Mouse (Mus musculus): ENCODE results near the gene Slc39a9. TPM values are rescaled to one million over a fixed set of nuclear protein-coding genes. Genes with fewer than 3 reads are reported as not detected.

Slc39a9 gene
- total RNA-seq, 2 experiments from 2014 or later, result 2.9 to 3.8 TPM

GRCm38 (mm10) chr12:80706208-80706914 is 62.7 kb downstream of the Slc39a9 start:
- ATAC-seq (replicated peaks; ENCODE audit: low FRiP score, poor library complexity, severe bottlenecking), result no peak

- no peak for ATAC-seq (replicated peaks; ENCODE audit: low FRiP score, poor library complexity, severe bottlenecking)
These were observed 63.4 kb downstream of the Slc39a9 start for GRCm38 (mm10) chr12:80706915-80707604.

GRCm38 (mm10) chr12:80715915-80716314 is 72.2 kb downstream of the Slc39a9 start:
- ATAC-seq (replicated peaks; ENCODE audit: low FRiP score, poor library complexity, severe bottlenecking), result no peak

GRCm38 (mm10) chr12:80719141-80719540 is 75.5 kb downstream of the Slc39a9 start:
- no peak for ATAC-seq (replicated peaks; ENCODE audit: low FRiP score, poor library complexity, severe bottlenecking)

GRCm38 (mm10) chr12:80720507-80720906 is 76.8 kb downstream of the Slc39a9 start:
- ATAC-seq (replicated peaks; ENCODE audit: low FRiP score, poor library complexity, severe bottlenecking), result no peak

GRCm38 (mm10) chr12:80721458-80721857 is 77.8 kb downstream of the Slc39a9 start:
- no peak for ATAC-seq (replicated peaks; ENCODE audit: low FRiP score, poor library complexity, severe bottlenecking)

- peak; percentile 73 for ATAC-seq (replicated peaks; ENCODE audit: low FRiP score, poor library complexity, severe bottlenecking)
These were observed 81.3 kb downstream of the Slc39a9 start for GRCm38 (mm10) chr12:80724853-80725559.

- ATAC-seq (replicated peaks; ENCODE audit: low FRiP score, poor library complexity, severe bottlenecking), result no peak
These were observed 84.5 kb downstream of the Slc39a9 start for GRCm38 (mm10) chr12:80728207-80728606.

GRCm38 (mm10) chr12:80728814-80729213 is 85.1 kb downstream of the Slc39a9 start:
- ATAC-seq (replicated peaks; ENCODE audit: low FRiP score, poor library complexity, severe bottlenecking), result no peak

GRCm38 (mm10) chr12:80729758-80730530 is 86.3 kb downstream of the Slc39a9 start:
- no peak for ATAC-seq (replicated peaks; ENCODE audit: low FRiP score, poor library complexity, severe bottlenecking)

- ATAC-seq (replicated peaks; ENCODE audit: low FRiP score, poor library complexity, severe bottlenecking), result no peak
These were observed 86.9 kb downstream of the Slc39a9 start for GRCm38 (mm10) chr12:80730567-80730966.

Other genes with a start within 250 kb of the Slc39a9 start
- 0.19 and 1.9 TPM in 2 replicates for gene Dcaf5, start 207.3 kb upstream of the Slc39a9 start, total RNA-seq (2015; ENCODE audit: low replicate concordance)
- gene Dcaf5, start 207.3 kb upstream of the Slc39a9 start, total RNA-seq (2017; ENCODE audit: low replicate concordance), result 4.3 TPM in 2 replicates
- gene Exd2, start 180.8 kb upstream of the Slc39a9 start, total RNA-seq (2015; ENCODE audit: low replicate concordance), result 1.7 and 1.9 TPM in 2 replicates
- 3.1 and 4.2 TPM in 2 replicates for gene Exd2, start 180.8 kb upstream of the Slc39a9 start, total RNA-seq (2017; ENCODE audit: low replicate concordance)
- not detected in 2 replicates for gene Galnt16, start 125.6 kb upstream of the Slc39a9 start, total RNA-seq (2015; ENCODE audit: low replicate concordance)
- not detected in 2 replicates for gene Galnt16, start 125.6 kb upstream of the Slc39a9 start, total RNA-seq (2017; ENCODE audit: low replicate concordance)
- 13.2 and 23.4 TPM in 2 replicates for gene Erh, start 458 bp downstream of the Slc39a9 start, total RNA-seq (2015; ENCODE audit: low replicate concordance)
- gene Erh, start 458 bp downstream of the Slc39a9 start, total RNA-seq (2017; ENCODE audit: low replicate concordance), result 5.6 and 17.7 TPM in 2 replicates
- gene Plekhd1, start 48.7 kb downstream of the Slc39a9 start, total RNA-seq (2015; ENCODE audit: low replicate concordance), result not detected in 2 replicates
- gene Plekhd1, start 48.7 kb downstream of the Slc39a9 start, total RNA-seq (2017; ENCODE audit: low replicate concordance), result 0.77 TPM in 1 of 2 replicates, not detected in the other
- not detected in 2 replicates for gene Ccdc177, start 116.8 kb downstream of the Slc39a9 start, total RNA-seq (2015; ENCODE audit: low replicate concordance)
- not detected in 2 replicates for gene Ccdc177, start 116.8 kb downstream of the Slc39a9 start, total RNA-seq (2017; ENCODE audit: low replicate concordance)
- 16.3 and 16.7 TPM in 2 replicates for gene Susd6, start 146.6 kb downstream of the Slc39a9 start, total RNA-seq (2015; ENCODE audit: low replicate concordance)
- gene Susd6, start 146.6 kb downstream of the Slc39a9 start, total RNA-seq (2017; ENCODE audit: low replicate concordance), result 32.7 and 36.2 TPM in 2 replicates